Mouse (Mus musculus): ENCODE results near the gene Trabd. TPM values are rescaled to one million over a fixed set of nuclear protein-coding genes. Genes with fewer than 3 reads are reported as not detected.

Gene Trabd
- polyA plus RNA-seq, 2 experiments from 2014 or later: 27.5 to 31.3 TPM

GRCm38 (mm10) chr15:89128382-89129350 is 53.7 kb downstream of the Trabd start, which contains the start of gene Hdac10:
TSS of gene Hdac10 (minus strand) at chr15:89128700.
- peak; percentile 83 for ATAC-seq

DNA sequence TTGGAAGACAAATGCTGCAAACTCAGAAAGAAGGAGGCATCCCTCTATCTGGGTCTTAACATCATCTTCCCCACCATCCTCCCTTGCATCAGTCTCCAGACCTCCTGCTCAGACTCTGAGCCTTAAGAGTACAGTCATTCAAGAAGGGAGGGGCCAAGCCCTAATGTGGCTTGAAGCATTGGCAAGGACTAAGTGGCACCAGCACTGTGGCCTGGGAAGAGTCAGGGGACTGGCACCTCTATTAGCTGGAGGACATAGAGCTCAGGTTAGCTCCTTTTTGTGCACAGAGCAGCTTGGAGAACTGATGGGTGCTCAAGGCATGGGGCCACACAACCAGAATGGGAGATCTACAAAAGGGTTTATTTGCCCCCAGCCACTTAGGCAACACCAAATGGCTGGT is 55.3 kb downstream of the Trabd start:
- no peak for ATAC-seq

DNA sequence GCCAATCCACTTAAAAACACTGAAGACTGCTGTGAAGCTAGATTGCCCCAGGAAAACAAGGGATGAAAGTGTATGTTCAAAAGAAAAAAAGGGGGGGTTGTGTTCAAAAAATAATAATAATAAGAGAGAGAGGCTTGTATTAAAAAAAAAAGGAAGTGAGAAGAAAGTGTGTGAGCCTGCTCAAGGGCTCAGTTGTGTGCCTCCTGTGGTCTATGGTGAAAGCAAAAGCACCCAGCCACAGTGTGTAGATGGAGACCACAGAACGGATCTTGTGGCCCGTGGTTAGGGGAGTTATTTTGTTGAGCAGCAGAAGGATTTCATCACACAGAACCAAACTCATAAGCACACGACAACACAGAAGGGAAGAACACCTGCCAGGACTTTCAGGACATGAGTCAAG is 56.4 kb downstream of the Trabd start:
- ATAC-seq: peak; percentile 74

Other genes with a start within 250 kb of the Trabd start
- gene Pim3, start 212.9 kb upstream of the Trabd start, polyA plus RNA-seq (2017; shearing (Covaris generic)): 1 to 10 TPM; 1.5 to 4.3 TPM
- not detected for gene Ttll8, start 120.7 kb upstream of the Trabd start, polyA plus RNA-seq (2017; shearing (Covaris generic))
- not detected for gene Mlc1, start 96.1 kb upstream of the Trabd start, polyA plus RNA-seq (2017; shearing (Covaris generic))
- not detected for gene Mov10l1, start 92.2 kb upstream of the Trabd start, polyA plus RNA-seq (2017; shearing (Covaris generic))
- gene Panx2, start 15.4 kb upstream of the Trabd start, polyA plus RNA-seq (2017; shearing (Covaris generic)): not detected
- gene Selenoo, start 14.0 kb downstream of the Trabd start, polyA plus RNA-seq (2017; shearing (Covaris generic)): 10 to 100 TPM in 1 of 2 experiments, 1 to 10 TPM in 1; 8.8 to 14.0 TPM
- 10 to 100 TPM; 16.0 to 17.5 TPM for gene Tubgcp6, start 48.0 kb downstream of the Trabd start, polyA plus RNA-seq (2017; shearing (Covaris generic))
- gene Hdac10, start 53.6 kb downstream of the Trabd start, polyA plus RNA-seq (2017; shearing (Covaris generic)): 10 to 100 TPM; 34.9 to 63.5 TPM
- 1 to 10 TPM; 5.2 to 5.6 TPM for gene Mapk12, start 65.6 kb downstream of the Trabd start, polyA plus RNA-seq (2017; shearing (Covaris generic))
- gene Mapk11, start 74.5 kb downstream of the Trabd start, polyA plus RNA-seq (2017; shearing (Covaris generic)): 10 to 100 TPM; 21.7 to 39.5 TPM
- 1 to 10 TPM in 1 of 2 experiments, under 1 TPM in 1; 0.85 to 2.8 TPM for gene Plxnb2, start 105.7 kb downstream of the Trabd start, polyA plus RNA-seq (2017; shearing (Covaris generic))
- 10 to 100 TPM; 13.5 to 18.4 TPM for gene Dennd6b, start 121.4 kb downstream of the Trabd start, polyA plus RNA-seq (2017; shearing (Covaris generic))
- 10 to 100 TPM; 25.3 to 28.0 TPM for gene Ppp6r2, start 136.4 kb downstream of the Trabd start, polyA plus RNA-seq (2017; shearing (Covaris generic))
- 100 to 1,000 TPM in 1 of 2 experiments, 10 to 100 TPM in 1; 87.6 to 124 TPM for gene Sbf1, start 240.2 kb downstream of the Trabd start, polyA plus RNA-seq (2017; shearing (Covaris generic))
- not detected for gene Adm2, start 247.6 kb downstream of the Trabd start, polyA plus RNA-seq (2017; shearing (Covaris generic))

All from CD4-positive, CD25-positive, alpha-beta regulatory T cell, adult 4 months (primary cell).